Mouse (Mus musculus) lung, postnatal 0 days (tissue): ENCODE measurements around the gene Dcaf6.

Source experiments
- CTCF ChIP-seq: IDR thresholded peaks from 2 replicates; pipeline ENCODE4 v1.5.1; 2016; ENCODE audit warnings: antibody characterized with exemption, mild to moderate bottlenecking
- EP300 ChIP-seq: IDR thresholded peaks from 2 replicates; pipeline ENCODE4 v1.6.1; 2016; ENCODE audit warnings: antibody characterized with exemption, mild to moderate bottlenecking, control low read depth

- TF ChIP-seq CTCF (no peak), EP300 (no peak)
Measured at GRCm38 (mm10) chr1:165421357-165421915, 38.8 kb downstream of the Dcaf6 start.
